In the genomic region with DNA sequence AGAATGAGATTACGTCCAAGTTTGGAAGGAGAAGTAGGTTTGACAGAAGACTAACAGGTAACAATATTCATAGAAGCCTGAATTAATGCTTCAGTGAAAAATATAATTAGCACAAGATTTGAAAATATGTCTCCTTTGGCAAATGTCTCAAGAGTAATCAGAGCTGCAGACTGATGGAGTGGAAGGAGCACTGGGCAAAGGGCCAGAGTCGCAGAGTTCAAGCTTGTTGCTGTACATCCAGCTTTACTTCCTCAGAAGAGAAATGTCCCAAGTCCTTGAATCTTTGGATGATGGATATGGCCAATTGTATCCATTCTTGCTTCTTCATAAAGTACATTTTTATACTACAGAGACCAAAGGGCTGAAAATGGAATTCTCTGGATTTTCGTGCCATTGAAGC, we compare ENCODE assay signal across 28 mouse cellular contexts. TPM values are rescaled to one million over a fixed set of nuclear protein-coding genes. Genes with fewer than 3 reads are reported as not detected.
DNase-seq lines count a peak whose midpoint lies in the region; ATAC-seq and TF ChIP-seq lines count a peak whose summit lies in the region.
"Had no signal": no experiment of that assay in that cellular context is flagged by ENCODE, and none has a peak within 500 bp of the region (broad histone marks: within the 10 kb centered on the region; RNA-seq: fewer than 3 reads in every experiment).

No protein-coding gene starts in this region.

- ATAC-seq in forebrain, embryonic 14.5 days, result no peak
- ATAC-seq in forebrain, embryonic 15.5 days (replicated peaks), result no peak
- no peak for ATAC-seq in kidney, embryonic 16.5 days (ENCODE audit: low FRiP score, low TSS enrichment)
- ATAC-seq in midbrain, postnatal 0 days (ENCODE audit: low FRiP score), result no peak
- ATAC-seq in midbrain, embryonic 14.5 days (ENCODE audit: low FRiP score, low TSS enrichment), result no peak
- ATAC-seq: activated CD4-positive, CD25-positive, alpha-beta regulatory T cell, adult 4 months; forebrain, embryonic 16.5 days; intestine, embryonic 15.5 days; midbrain, embryonic 15.5 days had no signal

- no peak overlapping the region for H3K4me2 ChIP-seq in forebrain, embryonic 14.5 days (ENCODE audit: low read length)
- no peak overlapping the region for H3K4me2 ChIP-seq in forebrain, embryonic 15.5 days (replicated peaks)
- H3K4me2 ChIP-seq in kidney, embryonic 16.5 days (replicated peaks; ENCODE audit: low read depth, low read length), result no peak overlapping the region
- H3K4me2 ChIP-seq in midbrain, postnatal 0 days (ENCODE audit: low read depth, low read length, poor library complexity, severe bottlenecking), result no peak overlapping the region
- H3K4me2 ChIP-seq in midbrain, embryonic 14.5 days (ENCODE audit: low read length), result no peak overlapping the region
- H3K4me2 ChIP-seq: heart, embryonic 13.5 days; hindbrain, embryonic 15.5 days; intestine, embryonic 15.5 days; limb, embryonic 13.5 days; liver, embryonic 11.5 days; midbrain, embryonic 15.5 days had no signal

- H3K9ac ChIP-seq in forebrain, embryonic 14.5 days (ENCODE audit: low read length), result no peak overlapping the region
- no peak overlapping the region for H3K9ac ChIP-seq in forebrain, embryonic 15.5 days (replicated peaks)
- H3K9ac ChIP-seq in kidney, embryonic 16.5 days (replicated peaks; ENCODE audit: low read length), result no peak overlapping the region
- H3K9ac ChIP-seq in midbrain, postnatal 0 days (replicated peaks; ENCODE audit: low read length, poor library complexity, severe bottlenecking), result no peak overlapping the region
- no peak overlapping the region for H3K9ac ChIP-seq in midbrain, embryonic 14.5 days (replicated peaks; ENCODE audit: low read length)
- H3K9ac ChIP-seq: heart, embryonic 13.5 days; hindbrain, embryonic 15.5 days; intestine, embryonic 15.5 days; limb, embryonic 13.5 days; midbrain, embryonic 15.5 days had no signal

- no peaks in the 10 kb centered on the region for H3K9me3 ChIP-seq in forebrain, embryonic 14.5 days (replicated peaks; ENCODE audit: control insufficient read depth, low read length)
- no peaks in the 10 kb centered on the region for H3K9me3 ChIP-seq in forebrain, embryonic 15.5 days
- H3K9me3 ChIP-seq in kidney, embryonic 16.5 days (ENCODE audit: low read length), result no peaks in the 10 kb centered on the region
- no peaks in the 10 kb centered on the region for H3K9me3 ChIP-seq in midbrain, postnatal 0 days (ENCODE audit: low read length)
- no peaks in the 10 kb centered on the region for H3K9me3 ChIP-seq in midbrain, embryonic 14.5 days (ENCODE audit: control insufficient read depth, low read length)
- H3K9me3 ChIP-seq: heart, embryonic 13.5 days; hindbrain, embryonic 10.5 days; hindbrain, embryonic 15.5 days; intestine, embryonic 15.5 days; limb, embryonic 13.5 days; midbrain, embryonic 15.5 days had no signal

- no peaks in the 10 kb centered on the region for H3K36me3 ChIP-seq in forebrain, embryonic 14.5 days (ENCODE audit: control insufficient read depth, insufficient read depth, low read length)
- H3K36me3 ChIP-seq in forebrain, embryonic 15.5 days, result no peaks in the 10 kb centered on the region
- no peaks in the 10 kb centered on the region for H3K36me3 ChIP-seq in kidney, embryonic 16.5 days (ENCODE audit: insufficient read depth, low read length)
- no peaks in the 10 kb centered on the region for H3K36me3 ChIP-seq in midbrain, postnatal 0 days (ENCODE audit: insufficient read depth, low read length)
- no peaks in the 10 kb centered on the region for H3K36me3 ChIP-seq in midbrain, embryonic 14.5 days (ENCODE audit: control insufficient read depth, insufficient read depth, low read length)
- H3K36me3 ChIP-seq: heart, embryonic 13.5 days; hindbrain, embryonic 10.5 days; hindbrain, embryonic 15.5 days; intestine, embryonic 15.5 days; limb, embryonic 13.5 days; midbrain, embryonic 15.5 days had no signal

- DNase-seq in forebrain, embryonic 14.5 days (ENCODE audit: low spot score), result peak; percentile 8
- DNase-seq in kidney, postnatal 14 days, result peak; percentile 37
- DNase-seq in midbrain, postnatal 0 days (ENCODE audit: low spot score), result peak; percentile 36
- DNase-seq in midbrain, embryonic 14.5 days, result no peak
- DNase-seq in spleen, adult 12 weeks (ENCODE audit: low spot score), result no peak
- DNase-seq: adrenal gland, adult 8-10 months; cerebellum, adult 9-11 months; gastrocnemius, adult 2 months; gastrocnemius, postnatal 36 days; heart, adult 2 months; heart, postnatal 10 days; kidney, adult 2 months; layer of hippocampus, adult 9-11 months; lung, postnatal 14 days; right cerebral cortex, postnatal 4 days; thymus, adult 2 months; thymus, postnatal 36 days had no signal

- no peak for TF ChIP-seq CTCF in midbrain, postnatal 0 days (IDR thresholded peaks at IDR 0.05)

- 65% methylated on average over 3 of the region's 3 CpGs for WGBS in forebrain, embryonic 14.5 days
- 68% methylated on average over 3 of the region's 3 CpGs for WGBS in forebrain, embryonic 15.5 days
- 76% methylated on average over 3 of the region's 3 CpGs for WGBS in kidney, embryonic 16.5 days
- 52% methylated on average over 3 of the region's 3 CpGs for WGBS in midbrain, postnatal 0 days
- 69% methylated on average over 3 of the region's 3 CpGs for WGBS in midbrain, embryonic 14.5 days

- H3K4me3 ChIP-seq in forebrain, embryonic 14.5 days (ENCODE audit: low read depth, low read length), result no peak overlapping the region
- no peak overlapping the region for H3K4me3 ChIP-seq in forebrain, embryonic 15.5 days
- H3K4me3 ChIP-seq in kidney, embryonic 16.5 days (ENCODE audit: low read length), result no peak overlapping the region
- H3K4me3 ChIP-seq in midbrain, postnatal 0 days (ENCODE audit: low read depth, low read length), result no peak overlapping the region
- H3K4me3 ChIP-seq in midbrain, embryonic 14.5 days (replicated peaks; ENCODE audit: low read depth, low read length), result no peak overlapping the region
- H3K4me3 ChIP-seq: gastrocnemius, adult 2 months; heart, adult 2 months; heart, embryonic 13.5 days; hindbrain, embryonic 10.5 days; hindbrain, embryonic 15.5 days; intestine, embryonic 15.5 days; limb, embryonic 13.5 days; midbrain, embryonic 15.5 days had no signal

- no peaks in the 10 kb centered on the region for H3K27me3 ChIP-seq in forebrain, embryonic 14.5 days (replicated peaks; ENCODE audit: control insufficient read depth, insufficient read depth, low read length)
- no peaks in the 10 kb centered on the region for H3K27me3 ChIP-seq in forebrain, embryonic 15.5 days
- H3K27me3 ChIP-seq in kidney, embryonic 16.5 days (ENCODE audit: insufficient read depth, low read length), result no peaks in the 10 kb centered on the region
- H3K27me3 ChIP-seq in midbrain, postnatal 0 days (ENCODE audit: insufficient read depth, low read length), result no peaks in the 10 kb centered on the region
- no peaks in the 10 kb centered on the region for H3K27me3 ChIP-seq in midbrain, embryonic 14.5 days (ENCODE audit: control insufficient read depth, insufficient read depth, low read length)
- H3K27me3 ChIP-seq: heart, embryonic 13.5 days; hindbrain, embryonic 15.5 days; intestine, embryonic 15.5 days; limb, embryonic 13.5 days; midbrain, embryonic 15.5 days had no signal

- H3K4me1 ChIP-seq in forebrain, embryonic 14.5 days (ENCODE audit: control insufficient read depth, insufficient read depth, low read length), result no peaks in the 10 kb centered on the region
- H3K4me1 ChIP-seq in forebrain, embryonic 15.5 days, result no peaks in the 10 kb centered on the region
- H3K4me1 ChIP-seq in kidney, embryonic 16.5 days (ENCODE audit: insufficient read depth, low read length), result peaks cover 5% of the 10 kb centered on the region; the same call in 1 of the 2 replicates
- H3K4me1 ChIP-seq in midbrain, postnatal 0 days (ENCODE audit: insufficient read depth, low read length), result no peaks in the 10 kb centered on the region
- no peaks in the 10 kb centered on the region for H3K4me1 ChIP-seq in midbrain, embryonic 14.5 days (ENCODE audit: control insufficient read depth, insufficient read depth, low read length)
- H3K4me1 ChIP-seq: heart, embryonic 13.5 days; hindbrain, embryonic 10.5 days; hindbrain, embryonic 15.5 days; intestine, embryonic 15.5 days; limb, embryonic 13.5 days; midbrain, embryonic 15.5 days had no signal

- H3K27ac ChIP-seq in forebrain, embryonic 14.5 days (ENCODE audit: low read depth, low read length), result no peak overlapping the region
- H3K27ac ChIP-seq in forebrain, embryonic 15.5 days (replicated peaks), result no peak overlapping the region
- H3K27ac ChIP-seq in kidney, embryonic 16.5 days (ENCODE audit: low read length), result no peak overlapping the region
- H3K27ac ChIP-seq in midbrain, postnatal 0 days (ENCODE audit: low read depth, low read length), result no peak overlapping the region
- no peak overlapping the region for H3K27ac ChIP-seq in midbrain, embryonic 14.5 days (replicated peaks; ENCODE audit: low read depth, low read length)
- H3K27ac ChIP-seq: gastrocnemius, adult 2 months; heart, adult 2 months; heart, embryonic 13.5 days; hindbrain, embryonic 10.5 days; hindbrain, embryonic 15.5 days; intestine, embryonic 15.5 days; limb, embryonic 13.5 days; midbrain, embryonic 15.5 days had no signal

RNA-seq across cellular contexts. Expression of gene Ahr, which starts 8.0 kb away (rescaled TPM):
- 1.3 and 1.4 TPM in 2 replicates for polyA plus RNA-seq in forebrain, embryonic 14.5 days (2014; fragmentation: Nextera tagmentation; extraction: Ambion mirVana)
- 1.6 and 1.7 TPM in 2 replicates for polyA plus RNA-seq in forebrain, embryonic 15.5 days (2015; fragmentation: Nextera tagmentation; extraction: Ambion mirVana)
- 7.5 and 7.8 TPM in 2 replicates for polyA plus RNA-seq in kidney, embryonic 16.5 days (2015; fragmentation: Nextera tagmentation; extraction: Ambion mirVana)
- total RNA-seq in midbrain, postnatal 0 days (2014; rRNA removed), result 10.6 and 11.3 TPM in 2 replicates
- polyA plus RNA-seq in midbrain, postnatal 0 days (2015; fragmentation: Nextera tagmentation; extraction: Ambion mirVana), result 2.5 and 2.7 TPM in 2 replicates
- 2.4 and 2.9 TPM in 2 replicates for polyA plus RNA-seq in midbrain, embryonic 14.5 days (2014; fragmentation: Nextera tagmentation; extraction: Ambion mirVana)

Comparison
In these comparisons a context has a peak if more than half of its experiments do, and no peak if none do; other contexts are left out.
1. DNase-seq: peak in forebrain, embryonic 14.5 days (single experiment), kidney, postnatal 14 days (single experiment) and midbrain, postnatal 0 days (single experiment); none in midbrain, embryonic 14.5 days (single experiment) and spleen, adult 12 weeks (single experiment).